Comparison of ENCODE assay signal across 13 mouse cellular contexts in the genomic region with DNA sequence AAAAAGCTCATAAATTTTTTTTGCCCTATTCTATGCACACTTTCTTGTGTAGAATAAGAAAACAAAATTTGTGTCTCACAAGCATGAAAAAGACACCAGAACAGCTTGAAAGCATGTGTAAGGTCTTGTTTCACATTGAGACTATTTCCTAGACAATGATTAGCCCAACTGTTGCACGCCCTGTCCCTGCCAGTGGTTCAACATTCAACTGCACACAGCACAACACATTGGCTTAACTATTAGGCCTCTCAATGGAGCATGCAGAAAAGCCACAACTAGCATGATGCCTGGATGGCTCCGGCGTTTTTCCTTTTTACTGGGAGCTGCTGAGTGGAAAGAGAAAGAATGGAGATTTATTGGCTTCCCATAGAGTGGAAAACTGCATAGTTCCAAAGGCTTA.
"Had no signal": no experiment of that assay in that cellular context is flagged by ENCODE, and none has a peak within 500 bp of the region (broad histone marks: within the 10 kb centered on the region; RNA-seq: fewer than 3 reads in every experiment).

No protein-coding gene starts in this region.

- H3K4me3 ChIP-seq: limb, embryonic 10.5 days; limb, embryonic 13.5 days; liver, embryonic 13.5 days; midbrain, embryonic 13.5 days had no signal

- H3K4me1 ChIP-seq: limb, embryonic 10.5 days; limb, embryonic 13.5 days; liver, embryonic 13.5 days; midbrain, embryonic 13.5 days had no signal

- DNase-seq: liver; liver, embryonic 13.5 days; lung, embryonic 14.5 days; right cerebral cortex, postnatal 4 days; thymus, postnatal 25 days had no signal

- H3K27ac ChIP-seq: limb, embryonic 10.5 days; limb, embryonic 13.5 days; liver, embryonic 13.5 days; macrophage; midbrain, embryonic 13.5 days had no signal

- H3K27me3 ChIP-seq: limb, embryonic 13.5 days; liver, embryonic 13.5 days; midbrain, embryonic 13.5 days had no signal

- H3K4me2 ChIP-seq: limb, embryonic 13.5 days; liver, embryonic 13.5 days; lung, embryonic 14.5 days; midbrain, embryonic 13.5 days had no signal

- ATAC-seq: hindbrain, embryonic 16.5 days; intestine, postnatal 0 days; lung, postnatal 0 days; midbrain, embryonic 13.5 days; midbrain, embryonic 16.5 days had no signal

- H3K9ac ChIP-seq: limb, embryonic 13.5 days; liver, embryonic 13.5 days; lung, embryonic 14.5 days; midbrain, embryonic 13.5 days had no signal

- H3K9me3 ChIP-seq: limb, embryonic 10.5 days; limb, embryonic 13.5 days; liver, embryonic 13.5 days; midbrain, embryonic 13.5 days had no signal

- H3K36me3 ChIP-seq: limb, embryonic 10.5 days; limb, embryonic 13.5 days; liver, embryonic 13.5 days; midbrain, embryonic 13.5 days had no signal
